Mouse (Mus musculus) testis, adult 10 weeks (tissue): ENCODE data around the gene Agtr2. TPM values are rescaled to one million over a fixed set of nuclear protein-coding genes. Genes with fewer than 3 reads are reported as not detected.

Experiments used
- polyA plus RNA-seq: library from polyadenylated mRNA; stranded (reverse); fragments of 350-450 nt; fragmentation: Illumina TruSeq; extraction: RNeasy Lipid Tissue Mini Kit (QIAGEN cat#74804); gene quantifications from one replicate; pipeline ENCODE4 v1.2.3, GENCODE M21; 2014; ENCODE audit warnings: low read depth, low replicate concordance

Gene Agtr2
- 1.1 TPM for polyA plus RNA-seq

DNA sequence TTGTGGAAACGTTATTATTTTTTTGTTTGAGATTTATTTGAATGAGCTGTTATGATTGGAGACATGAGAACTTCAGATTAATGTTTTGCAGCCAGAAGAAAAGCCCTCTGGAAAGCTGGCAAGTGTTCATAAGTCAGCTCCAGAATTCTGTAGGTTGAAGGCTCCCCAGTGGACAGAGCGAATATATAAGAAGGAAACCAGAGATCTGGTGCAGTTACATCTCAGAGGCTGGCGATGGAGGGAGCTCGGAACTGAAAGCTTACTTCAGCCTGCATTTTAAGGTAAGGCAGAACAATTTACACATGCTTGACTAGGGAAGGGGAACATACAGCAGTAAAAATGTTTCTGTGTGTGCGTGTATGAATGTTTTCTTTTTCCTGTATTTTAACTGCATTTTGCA lies at the start of gene Agtr2:
TSS of gene Agtr2 (plus strand) at position 131 of the 400 bp plus-strand sequence.

Other genes starting within 250 kb of the Agtr2 start
- 11.7 TPM for gene Slc6a14, start 230.4 kb downstream of the Agtr2 start, polyA plus RNA-seq